19 mouse cellular contexts compared by ENCODE assay signal in genomic region chr10:121116636-121117035, GRCm38 (mm10).
DNase-seq lines count a peak whose midpoint lies in the region; ATAC-seq lines count a peak whose summit lies in the region.
"Had no signal": no experiment of that assay in that cellular context is flagged by ENCODE, and none has a peak within 500 bp of the region (broad histone marks: within the 10 kb centered on the region; RNA-seq: fewer than 3 reads in every experiment).

No protein-coding gene starts in this region.

- 0 out of 2 replicates have a peak, but pooled peaks have one; percentile 50 for ATAC-seq in hindbrain, embryonic 16.5 days
- no peak for ATAC-seq in hindbrain, embryonic 13.5 days (ENCODE audit: low FRiP score)
- ATAC-seq in neural tube, embryonic 14.5 days (ENCODE audit: low read depth), result 0 out of 2 replicates have a peak, but pooled peaks have one; percentile 46
- peak; percentile 58 for ATAC-seq in megakaryocyte, adult 5-6 weeks (ENCODE audit: poor library complexity, severe bottlenecking)
- ATAC-seq in kidney, embryonic 14.5 days (ENCODE audit: low FRiP score, low TSS enrichment), result no peak
- ATAC-seq: forebrain, embryonic 15.5 days; intestine, embryonic 15.5 days had no signal

- H3K4me2 ChIP-seq in hindbrain, embryonic 16.5 days (ENCODE audit: low read length), result no peak overlapping the region
- H3K4me2 ChIP-seq in hindbrain, embryonic 13.5 days, result no peak overlapping the region
- no peak overlapping the region for H3K4me2 ChIP-seq in neural tube, embryonic 14.5 days (ENCODE audit: low read depth, low read length)
- H3K4me2 ChIP-seq in kidney, embryonic 14.5 days (replicated peaks; ENCODE audit: low read depth, low read length), result no peak overlapping the region
- H3K4me2 ChIP-seq: embryonic facial prominence, embryonic 15.5 days; forebrain, embryonic 15.5 days; intestine, embryonic 15.5 days had no signal

- DNase-seq in neural tube, embryonic 10.5 days (ENCODE audit: extremely low spot score, low spot score), result no peak
- no peak for DNase-seq in left cerebral cortex, adult 8-10 months (ENCODE audit: low spot score in 2 of 2)
- DNase-seq: adrenal gland, adult 2 months; adrenal gland, postnatal 25 days; cerebellum, adult 2 months; embryo, embryonic 11 days; gastrocnemius, postnatal 14 days; heart, postnatal 10 days; heart, postnatal 4 days had no signal

- H3K4me1 ChIP-seq in hindbrain, embryonic 16.5 days (ENCODE audit: control insufficient read depth, insufficient read depth, low read depth, low read length), result no peaks in the 10 kb centered on the region
- no peaks in the 10 kb centered on the region; the same call in 1 of the 2 replicates for H3K4me1 ChIP-seq in hindbrain, embryonic 13.5 days (replicated peaks)
- no peaks in the 10 kb centered on the region for H3K4me1 ChIP-seq in neural tube, embryonic 14.5 days (ENCODE audit: control insufficient read depth, insufficient read depth, low read length)
- no peaks in the 10 kb centered on the region for H3K4me1 ChIP-seq in kidney, embryonic 14.5 days (ENCODE audit: control insufficient read depth, insufficient read depth, low read length)
- H3K4me1 ChIP-seq: embryonic facial prominence, embryonic 15.5 days; forebrain, embryonic 10.5 days; forebrain, embryonic 15.5 days; intestine, embryonic 15.5 days had no signal

- no peak overlapping the region for H3K27ac ChIP-seq in hindbrain, embryonic 16.5 days (ENCODE audit: low read depth, low read length)
- H3K27ac ChIP-seq in hindbrain, embryonic 13.5 days, result no peak overlapping the region
- H3K27ac ChIP-seq in neural tube, embryonic 14.5 days (ENCODE audit: low read depth, low read length), result no peak overlapping the region
- no peak overlapping the region for H3K27ac ChIP-seq in kidney, embryonic 14.5 days (ENCODE audit: low read depth, low read length)
- H3K27ac ChIP-seq: embryonic facial prominence, embryonic 15.5 days; forebrain, embryonic 10.5 days; forebrain, embryonic 15.5 days; intestine, embryonic 15.5 days had no signal

- H3K9ac ChIP-seq in hindbrain, embryonic 16.5 days (ENCODE audit: low read depth, low read length), result no peak overlapping the region
- no peak overlapping the region for H3K9ac ChIP-seq in hindbrain, embryonic 13.5 days
- H3K9ac ChIP-seq in neural tube, embryonic 14.5 days (replicated peaks; ENCODE audit: low read depth, low read length), result no peak overlapping the region
- H3K9ac ChIP-seq in kidney, embryonic 14.5 days (ENCODE audit: low read depth, low read length), result no peak overlapping the region
- H3K9ac ChIP-seq: embryonic facial prominence, embryonic 15.5 days; forebrain, embryonic 15.5 days; intestine, embryonic 15.5 days had no signal

- no peaks in the 10 kb centered on the region for H3K36me3 ChIP-seq in hindbrain, embryonic 16.5 days (ENCODE audit: control insufficient read depth, insufficient read depth, low read length)
- H3K36me3 ChIP-seq in hindbrain, embryonic 13.5 days, result no peaks in the 10 kb centered on the region
- no peaks in the 10 kb centered on the region for H3K36me3 ChIP-seq in neural tube, embryonic 14.5 days (ENCODE audit: control insufficient read depth, insufficient read depth, low read length)
- H3K36me3 ChIP-seq in kidney, embryonic 14.5 days (ENCODE audit: control insufficient read depth, insufficient read depth, low read length), result no peaks in the 10 kb centered on the region
- H3K36me3 ChIP-seq: embryonic facial prominence, embryonic 15.5 days; forebrain, embryonic 10.5 days; forebrain, embryonic 15.5 days; intestine, embryonic 15.5 days had no signal

- H3K4me3 ChIP-seq in hindbrain, embryonic 16.5 days (ENCODE audit: low read length), result no peak overlapping the region
- no peak overlapping the region for H3K4me3 ChIP-seq in hindbrain, embryonic 13.5 days
- H3K4me3 ChIP-seq in neural tube, embryonic 14.5 days (ENCODE audit: low read depth, low read length), result no peak overlapping the region
- no peak overlapping the region for H3K4me3 ChIP-seq in kidney, embryonic 14.5 days (ENCODE audit: low read length)
- H3K4me3 ChIP-seq: embryonic facial prominence, embryonic 15.5 days; erythroblast, embryonic 14.5 days; forebrain, embryonic 10.5 days; forebrain, embryonic 15.5 days; intestine, embryonic 15.5 days had no signal

- H3K27me3 ChIP-seq in hindbrain, embryonic 16.5 days (replicated peaks; ENCODE audit: control insufficient read depth, insufficient read depth, low read length), result no peaks in the 10 kb centered on the region
- no peaks in the 10 kb centered on the region for H3K27me3 ChIP-seq in hindbrain, embryonic 13.5 days
- no peaks in the 10 kb centered on the region for H3K27me3 ChIP-seq in neural tube, embryonic 14.5 days (ENCODE audit: control insufficient read depth, insufficient read depth, low read length)
- no peaks in the 10 kb centered on the region for H3K27me3 ChIP-seq in kidney, embryonic 14.5 days (ENCODE audit: control insufficient read depth, insufficient read depth, low read length)
- H3K27me3 ChIP-seq: embryonic facial prominence, embryonic 15.5 days; forebrain, embryonic 15.5 days; intestine, embryonic 15.5 days had no signal

- WGBS in hindbrain, embryonic 16.5 days, result 41% methylated on average over 4 of the region's 4 CpGs
- 37% methylated on average over 4 of the region's 4 CpGs for WGBS in hindbrain, embryonic 13.5 days
- WGBS in neural tube, embryonic 14.5 days, result 32% methylated on average over 4 of the region's 4 CpGs
- 64% methylated on average over 4 of the region's 4 CpGs for WGBS in kidney, embryonic 14.5 days

- no peaks in the 10 kb centered on the region for H3K9me3 ChIP-seq in hindbrain, embryonic 16.5 days (ENCODE audit: control insufficient read depth, low read length)
- H3K9me3 ChIP-seq in hindbrain, embryonic 13.5 days, result peaks cover 5% of the 10 kb centered on the region; the same call in 1 of the 2 replicates
- H3K9me3 ChIP-seq in neural tube, embryonic 14.5 days (ENCODE audit: control insufficient read depth, low read length), result no peaks in the 10 kb centered on the region
- no peaks in the 10 kb centered on the region for H3K9me3 ChIP-seq in kidney, embryonic 14.5 days (ENCODE audit: control insufficient read depth, low read length)
- H3K9me3 ChIP-seq: forebrain, embryonic 15.5 days; intestine, embryonic 15.5 days had no signal

Comparison
In these comparisons a context has a peak if more than half of its experiments do, and no peak if none do; other contexts are left out.
1. ATAC-seq: peak in hindbrain, embryonic 16.5 days (single experiment), neural tube, embryonic 14.5 days (single experiment) and megakaryocyte, adult 5-6 weeks (single experiment); none in hindbrain, embryonic 13.5 days (single experiment) and kidney, embryonic 14.5 days (single experiment).